Mouse (Mus musculus) testis, adult 2 months (tissue): ENCODE measurements around the gene Tbx3. TPM values are rescaled to one million over a fixed set of nuclear protein-coding genes. Genes with fewer than 3 reads are reported as not detected.
A peak's percentile ranks its signal among the peaks of the same experiment; 100 is the strongest.

Experiments used
- H3K27ac ChIP-seq: fragments of 200-500 bp; 2 replicates; pipeline ENCODE4 v1.5.1; 2012; ENCODE audit warnings: low read depth, low read length; ENCODE audit not compliant: control insufficient read depth, insufficient read depth
- H3K27me3 ChIP-seq: fragments of 200-500 bp; 2 replicates; pipeline ENCODE4 v1.6.1; 2012; ENCODE audit warnings: mild to moderate bottlenecking, low read length, moderate library complexity; ENCODE audit not compliant: control insufficient read depth, insufficient read depth
- H3K36me3 ChIP-seq: fragments of 200-500 bp; 2 replicates; pipeline ENCODE4 v1.6.1; 2012; ENCODE audit warnings: mild to moderate bottlenecking, low read length; ENCODE audit not compliant: control insufficient read depth, insufficient read depth
- H3K4me1 ChIP-seq: fragments of 200-500 bp; 2 replicates; pipeline ENCODE4 v1.6.1; 2012; ENCODE audit warnings: low read length; ENCODE audit not compliant: control insufficient read depth, insufficient read depth
- H3K4me3 ChIP-seq: fragments of 200-500 bp; 2 replicates; pipeline ENCODE4 v1.5.1; 2012; ENCODE audit warnings: low read depth, mild to moderate bottlenecking, low read length, moderate library complexity, mixed read lengths; ENCODE audit not compliant: control insufficient read depth
- CTCF ChIP-seq: fragments of 200-500 bp; IDR thresholded peaks from 2 replicates; pipeline ENCODE4 v1.5.1; 2012; ENCODE audit warnings: low read depth, mild to moderate bottlenecking, inconsistent platforms, low read length, moderate library complexity; ENCODE audit not compliant: control insufficient read depth, insufficient read depth, insufficient replicate concordance
- POLR2A ChIP-seq: fragments of 200-500 bp; IDR thresholded peaks from 2 replicates; pipeline ENCODE4 v1.6.1; 2012; ENCODE audit warnings: low read depth, mild to moderate bottlenecking, inconsistent platforms, low read length, moderate library complexity; ENCODE audit not compliant: control insufficient read depth
- polyA plus RNA-seq: library from polyadenylated mRNA; depleted of rRNA; stranded (reverse); fragments of >200 nt; gene quantifications from 2 replicates; pipeline ENCODE4 v1.2.3, GENCODE M21; 2012

Gene Tbx3
- polyA plus RNA-seq, 1 experiment: 0.52 TPM

DNA sequence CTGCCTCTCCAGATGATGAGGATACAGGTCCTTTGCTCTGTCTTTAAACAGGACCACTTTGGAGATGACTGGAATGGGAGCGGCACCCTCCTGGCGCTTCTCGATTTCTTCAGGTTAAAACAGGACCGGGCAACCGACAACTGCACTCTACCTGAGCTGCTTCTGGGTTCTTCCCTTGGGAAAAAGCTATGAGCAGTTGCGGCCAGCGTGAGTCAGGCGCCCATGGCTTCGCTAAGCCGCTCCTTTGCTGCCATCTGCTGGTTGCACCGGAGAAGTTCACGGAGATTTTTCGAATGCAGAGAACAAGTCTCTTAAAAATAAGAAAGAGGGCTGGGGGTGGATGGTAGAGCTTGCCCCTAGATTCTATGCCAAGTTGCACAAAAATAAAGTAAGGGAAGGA, 20.6 kb downstream of the Tbx3 start:
- TF ChIP-seq CTCF (peak; percentile 83), POLR2A (no peak)
- Histone ChIP-seq H3K36me3 (no peaks in the 10 kb centered on the region), H3K4me3 (no peak overlapping the region), H3K27me3 (peaks cover 4% of the 10 kb centered on the region; the same call in 1 of the 2 replicates), H3K4me1 (peaks cover 4% of the 10 kb centered on the region; the same call in 1 of the 2 replicates), H3K27ac (no peak overlapping the region)

DNA sequence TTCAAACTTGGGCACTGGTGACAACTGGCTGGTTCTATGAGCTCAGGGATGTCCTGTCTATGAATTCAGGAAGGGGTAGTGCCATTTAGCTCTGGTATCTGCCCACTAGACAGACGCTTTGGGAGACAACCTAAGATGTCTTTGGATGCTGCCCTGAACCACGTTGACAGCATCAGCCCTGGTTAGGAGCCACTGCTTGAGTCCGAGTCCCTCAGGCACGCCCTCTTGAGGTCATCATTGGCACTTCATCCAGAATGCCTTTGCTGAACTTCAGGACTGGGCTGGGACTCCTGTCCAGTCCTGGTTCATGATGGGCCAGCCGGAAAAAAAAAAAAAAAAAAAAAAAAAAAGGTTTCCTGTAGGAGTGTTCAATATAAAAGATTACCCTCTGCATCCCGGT, 22.0 kb downstream of the Tbx3 start:
- Histone ChIP-seq H3K27ac (no peak overlapping the region), H3K4me3 (no peak overlapping the region), H3K27me3 (0 out of 2 replicates have a peak, but pooled peaks cover under 1% of the 10 kb centered on the region), H3K36me3 (no peaks in the 10 kb centered on the region), H3K4me1 (no peaks in the 10 kb centered on the region)
- TF ChIP-seq POLR2A: no peak
- TF ChIP-seq CTCF: peak; percentile 53; the same call in 1 of the 2 replicates

DNA sequence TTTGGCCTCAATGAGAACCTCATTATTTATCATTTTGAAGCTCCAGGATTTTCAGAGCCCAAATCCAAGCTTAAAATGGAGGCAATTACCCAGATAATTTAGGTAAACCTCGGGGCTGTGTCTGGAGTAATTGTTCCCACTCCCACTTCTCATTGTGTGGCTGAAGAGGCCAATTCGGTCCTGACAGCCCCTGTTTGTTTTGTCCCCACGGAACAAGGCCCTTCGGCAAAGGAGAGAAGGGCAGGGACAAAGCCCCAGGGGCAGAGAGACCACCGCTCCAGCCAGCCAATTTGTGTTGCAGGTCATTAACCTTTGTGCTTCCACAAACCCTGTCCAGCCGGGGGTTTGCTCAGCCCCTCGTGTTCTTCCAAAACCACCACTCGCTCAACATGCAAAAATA, 24.4 kb downstream of the Tbx3 start:
- Histone ChIP-seq H3K27me3 (no peaks in the 10 kb centered on the region), H3K4me1 (no peaks in the 10 kb centered on the region), H3K27ac (no peak overlapping the region), H3K36me3 (no peaks in the 10 kb centered on the region), H3K4me3 (no peak overlapping the region)
- TF ChIP-seq CTCF (no peak), POLR2A (no peak)

GRCm38 (mm10) chr5:119703031-119703430, 32.6 kb downstream of the Tbx3 start:
- Histone ChIP-seq H3K27me3 (no peaks in the 10 kb centered on the region), H3K36me3 (no peaks in the 10 kb centered on the region), H3K4me1 (no peaks in the 10 kb centered on the region; the same call in 1 of the 2 replicates), H3K27ac (no peak overlapping the region), H3K4me3 (no peak overlapping the region)
- TF ChIP-seq CTCF: no peak
- TF ChIP-seq POLR2A: no peak

DNA sequence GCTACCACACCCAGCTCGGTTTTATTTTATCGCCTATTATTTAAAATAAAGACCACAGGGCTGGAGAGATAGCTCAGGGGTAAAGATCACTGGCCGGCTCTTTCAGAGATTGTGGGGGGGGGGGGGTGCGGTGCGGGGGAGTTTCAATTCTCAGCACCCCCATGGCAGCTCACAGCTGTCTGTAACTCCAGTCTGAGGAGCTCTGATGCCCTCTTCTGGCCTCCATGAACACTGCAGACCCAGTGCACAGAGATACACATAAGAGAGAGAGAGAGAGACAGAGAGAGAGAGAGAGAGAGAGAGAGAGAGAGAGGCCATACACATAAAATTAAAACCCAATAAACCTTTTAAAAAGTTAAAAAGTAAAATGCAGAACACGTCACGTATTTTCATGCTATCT, 34.4 kb downstream of the Tbx3 start:
- TF ChIP-seq CTCF (no peak; the same call in 1 of the 2 replicates), POLR2A (no peak)
- no peaks in the 10 kb centered on the region; the same call in 1 of the 2 replicates for H3K4me1 ChIP-seq
- H3K27ac ChIP-seq: no peak overlapping the region
- H3K36me3 ChIP-seq: no peaks in the 10 kb centered on the region
- H3K27me3 ChIP-seq: no peaks in the 10 kb centered on the region
- H3K4me3 ChIP-seq: no peak overlapping the region

DNA sequence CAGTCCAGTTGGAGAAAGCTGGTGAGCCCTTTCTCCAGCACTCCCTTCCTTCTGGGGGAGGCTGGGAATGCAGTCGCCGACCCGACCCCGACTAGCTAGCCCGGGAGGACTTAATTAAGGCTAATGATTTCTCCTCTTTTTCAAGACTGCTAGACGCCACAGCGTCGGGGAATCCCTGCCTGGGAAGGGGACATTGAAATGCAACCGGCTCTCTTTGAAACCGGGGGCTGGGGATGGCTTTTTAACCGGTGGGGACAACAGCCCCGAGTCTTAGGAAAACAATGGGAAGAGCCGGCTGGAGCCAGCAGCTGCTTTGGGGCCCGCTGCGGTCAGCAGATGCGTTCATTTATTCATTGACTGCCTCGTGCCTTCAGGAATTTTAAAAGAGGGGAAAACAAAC, 36.0 kb downstream of the Tbx3 start:
- Histone ChIP-seq H3K4me3 (no peak overlapping the region), H3K27ac (no peak overlapping the region), H3K4me1 (no peaks in the 10 kb centered on the region; the same call in 1 of the 2 replicates), H3K27me3 (no peaks in the 10 kb centered on the region), H3K36me3 (no peaks in the 10 kb centered on the region)
- TF ChIP-seq CTCF (no peak), POLR2A (no peak)

DNA sequence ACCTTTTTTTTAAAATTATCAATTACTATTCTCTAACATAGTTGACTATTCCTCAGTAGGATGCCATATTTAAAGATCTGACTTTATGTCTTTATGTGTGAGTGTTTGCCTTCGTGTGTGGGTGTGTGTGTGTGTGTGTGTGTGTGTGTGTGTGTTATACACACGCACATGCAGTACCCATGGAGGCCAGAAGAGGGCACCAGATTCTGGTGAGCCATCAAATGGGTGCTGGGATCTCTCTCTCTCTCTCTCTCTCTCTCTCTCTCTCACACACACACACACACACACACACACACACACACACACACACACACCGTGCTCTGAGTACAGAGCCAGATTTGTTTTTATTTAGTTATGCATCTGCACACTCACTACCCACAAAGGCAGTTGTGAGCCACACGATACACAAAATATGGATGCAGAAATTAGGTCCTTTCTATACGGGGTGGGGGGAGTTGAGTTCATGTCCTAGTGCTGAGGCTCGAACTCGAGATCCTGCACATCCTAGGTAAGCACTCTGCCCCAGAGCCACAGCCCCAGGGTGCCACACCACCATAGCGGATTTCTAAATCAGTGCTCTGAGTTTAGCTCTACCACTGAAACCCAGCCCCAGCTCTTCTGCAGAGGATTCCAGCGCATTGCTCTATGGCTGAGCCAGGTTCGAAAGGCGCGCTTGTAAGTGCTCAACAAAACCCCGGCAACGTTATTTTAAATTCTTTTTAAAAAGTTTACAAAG, 38.5 kb downstream of the Tbx3 start:
- no peak overlapping the region for H3K4me3 ChIP-seq
- peak; percentile 65 for TF ChIP-seq CTCF
- TF ChIP-seq POLR2A: no peak
- H3K27me3 ChIP-seq: no peaks in the 10 kb centered on the region
- no peaks in the 10 kb centered on the region; the same call in 1 of the 2 replicates for H3K4me1 ChIP-seq
- H3K36me3 ChIP-seq: no peaks in the 10 kb centered on the region
- no peak overlapping the region for H3K27ac ChIP-seq
